Mouse (Mus musculus) brain, embryonic 14.5 days (tissue): ENCODE measurements around the gene Gm10837.

Experiments
- CTCF ChIP-seq: fragments of 200-500 bp; IDR thresholded peaks from 2 replicates; pipeline ENCODE4 v1.5.1; 2012; ENCODE audit warnings: inconsistent platforms, mild to moderate bottlenecking, moderate library complexity, borderline replicate concordance; ENCODE audit not compliant: insufficient read depth, insufficient read length; ENCODE audit errors: extremely low read depth
- POLR2A ChIP-seq: fragments of 200-500 bp; IDR thresholded peaks from 2 replicates; pipeline ENCODE4 v1.6.1; 2012; ENCODE audit warnings: mild to moderate bottlenecking, inconsistent platforms, borderline replicate concordance; ENCODE audit not compliant: poor library complexity, insufficient read depth, insufficient read length, severe bottlenecking; ENCODE audit errors: extremely low read depth

- no peak for TF ChIP-seq CTCF
- no peak for TF ChIP-seq POLR2A
Observed at GRCm38 (mm10) chr14:122511519-122511918, 21.1 kb downstream of the Gm10837 start.
